In the genomic region with DNA sequence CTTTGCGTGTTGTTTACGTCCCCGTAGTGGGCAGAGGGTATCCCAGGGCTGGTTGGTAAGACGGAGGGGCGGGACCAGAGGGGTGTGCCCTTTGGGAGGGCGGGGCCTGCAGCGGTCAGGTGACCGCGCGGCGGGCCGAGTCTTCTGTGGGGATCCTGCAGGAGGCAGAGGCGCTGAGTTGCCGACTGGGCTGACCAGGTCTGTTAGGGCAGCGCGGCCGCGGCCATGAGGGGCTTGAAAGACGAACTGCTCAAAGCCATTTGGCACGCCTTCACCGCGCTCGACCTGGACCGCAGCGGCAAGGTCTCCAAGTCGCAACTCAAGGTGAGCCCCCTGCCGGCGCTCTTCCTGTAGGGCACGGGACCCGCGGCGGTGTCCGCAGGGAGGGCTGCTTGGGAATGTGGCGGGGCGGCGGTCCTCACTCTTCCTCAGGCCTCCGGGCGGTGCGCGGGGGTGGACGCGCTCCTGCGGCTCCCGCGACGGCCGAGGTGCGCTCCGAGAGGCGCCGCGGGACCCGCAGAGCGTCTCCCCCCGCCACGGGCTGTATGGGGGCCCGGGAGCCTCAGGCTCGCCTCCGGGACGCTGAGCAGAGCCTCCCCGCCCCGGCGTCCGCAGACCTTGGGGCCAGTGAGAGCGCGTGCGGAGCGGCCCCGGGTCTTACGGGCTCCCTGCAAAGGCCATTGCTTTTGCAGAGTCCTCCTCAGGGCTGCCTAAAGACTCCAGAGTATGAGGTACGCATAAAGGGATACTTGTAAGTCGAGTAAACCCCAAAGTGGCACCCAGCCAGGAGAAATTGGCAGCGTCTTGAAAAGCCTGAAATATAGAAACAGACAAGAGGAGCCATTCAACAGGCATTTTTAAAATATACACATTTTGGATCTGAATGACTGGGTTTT, we compare ENCODE assay signal across 8 mouse cellular contexts. TPM values are rescaled to one million over a fixed set of nuclear protein-coding genes. Genes with fewer than 3 reads are reported as not detected.
A peak's percentile ranks its signal among the peaks of the same experiment; 100 is the strongest.
DNase-seq lines count a peak whose midpoint lies in the region; ATAC-seq and TF ChIP-seq lines count a peak whose summit lies in the region.

Gene Swap70, plus strand, starts transcription at position 126 of the 896 bp plus-strand sequence.

- H3K4me2 ChIP-seq in heart, embryonic 12.5 days: peak within 1 kb of the TSS; percentile 76
- peak within 1 kb of the TSS; percentile 85 for H3K4me2 ChIP-seq in kidney, postnatal 0 days (ENCODE audit: low read length)
- H3K4me2 ChIP-seq in liver, embryonic 11.5 days: peak within 1 kb of the TSS; percentile 94
- H3K4me2 ChIP-seq in stomach, embryonic 14.5 days (replicated peaks; ENCODE audit: low read depth, low read length): peak within 1 kb of the TSS; percentile 49

- peak within 1 kb of the TSS; percentile 94 for H3K27ac ChIP-seq in heart, embryonic 12.5 days (ENCODE audit: poor library complexity, severe bottlenecking)
- peak within 1 kb of the TSS; percentile 95 for H3K27ac ChIP-seq in kidney, postnatal 0 days
- peak within 1 kb of the TSS; percentile 91 for H3K27ac ChIP-seq in liver, embryonic 11.5 days (ENCODE audit: low read depth, low read length)
- peak within 1 kb of the TSS; percentile 91 for H3K27ac ChIP-seq in stomach, embryonic 14.5 days (ENCODE audit: low read length)

- peak within 1 kb of the TSS; percentile 97 for H3K9ac ChIP-seq in heart, embryonic 12.5 days
- H3K9ac ChIP-seq in kidney, postnatal 0 days (ENCODE audit: low read depth, low read length): peak within 1 kb of the TSS; percentile 94
- H3K9ac ChIP-seq in liver, embryonic 11.5 days (ENCODE audit: low read depth, low read length): peak within 1 kb of the TSS; percentile 95
- peak within 1 kb of the TSS; percentile 92 for H3K9ac ChIP-seq in stomach, embryonic 14.5 days (replicated peaks; ENCODE audit: low read depth, low read length)

- H3K36me3 ChIP-seq in erythroblast, embryonic 14.5 days (ENCODE audit: control insufficient read depth): peaks cover 6% of the 10 kb centered on the region
- H3K36me3 ChIP-seq in heart, embryonic 12.5 days: peaks cover 14% of the 10 kb centered on the region
- H3K36me3 ChIP-seq in kidney, postnatal 0 days (ENCODE audit: insufficient read depth, low read length): peaks cover 3% of the 10 kb centered on the region
- H3K36me3 ChIP-seq in liver, embryonic 11.5 days (ENCODE audit: control insufficient read depth, insufficient read depth, low read length): peaks cover 8% of the 10 kb centered on the region; the same call in 1 of the 2 replicates
- no peaks in the 10 kb centered on the region; the same call in 1 of the 2 replicates for H3K36me3 ChIP-seq in stomach, embryonic 14.5 days (ENCODE audit: control insufficient read depth, insufficient read depth, low read length)

- peak within 1 kb of the TSS; percentile 73 for H3K4me3 ChIP-seq in erythroblast, embryonic 14.5 days (replicated peaks)
- peak within 1 kb of the TSS; percentile 94 for H3K4me3 ChIP-seq in heart, embryonic 12.5 days
- H3K4me3 ChIP-seq in kidney, postnatal 0 days (replicated peaks; ENCODE audit: low read depth, low read length): peak within 1 kb of the TSS; percentile 94
- H3K4me3 ChIP-seq in liver, embryonic 11.5 days (ENCODE audit: low read depth, low read length): peak within 1 kb of the TSS; percentile 87
- peak within 1 kb of the TSS; percentile 87 for H3K4me3 ChIP-seq in stomach, embryonic 14.5 days (ENCODE audit: low read depth, low read length)

- no peaks in the 10 kb centered on the region for H3K9me3 ChIP-seq in erythroblast, embryonic 14.5 days (ENCODE audit: control insufficient read depth, low read length)
- peaks cover 3% of the 10 kb centered on the region; the same call in 1 of the 2 replicates for H3K9me3 ChIP-seq in heart, embryonic 12.5 days (replicated peaks)
- no peaks in the 10 kb centered on the region for H3K9me3 ChIP-seq in kidney, postnatal 0 days (replicated peaks; ENCODE audit: low read length)
- H3K9me3 ChIP-seq in liver, embryonic 11.5 days (ENCODE audit: control insufficient read depth, low read length): no peaks in the 10 kb centered on the region
- no peaks in the 10 kb centered on the region for H3K9me3 ChIP-seq in stomach, embryonic 14.5 days (ENCODE audit: control insufficient read depth, low read depth, low read length)

- no peaks in the 10 kb centered on the region for H3K27me3 ChIP-seq in erythroblast, embryonic 14.5 days (ENCODE audit: control insufficient read depth)
- no peaks in the 10 kb centered on the region for H3K27me3 ChIP-seq in heart, embryonic 12.5 days (replicated peaks)
- no peaks in the 10 kb centered on the region for H3K27me3 ChIP-seq in kidney, postnatal 0 days (ENCODE audit: insufficient read depth, low read length)
- no peaks in the 10 kb centered on the region for H3K27me3 ChIP-seq in liver, embryonic 11.5 days (replicated peaks; ENCODE audit: control insufficient read depth, insufficient read depth, low read length)
- no peaks in the 10 kb centered on the region for H3K27me3 ChIP-seq in stomach, embryonic 14.5 days (ENCODE audit: control insufficient read depth, insufficient read depth, low read length)

- TF ChIP-seq CTCF in kidney, postnatal 0 days (IDR thresholded peaks at IDR 0.05; ENCODE audit: low read depth): peak; percentile 57

- under 1% methylated on average over 73 of the region's 73 CpGs for WGBS in heart, embryonic 12.5 days
- under 1% methylated on average over 73 of the region's 73 CpGs for WGBS in kidney, postnatal 0 days
- WGBS in liver, embryonic 11.5 days: under 1% methylated on average over 72 of the region's 73 CpGs
- under 1% methylated on average over 73 of the region's 73 CpGs for WGBS in stomach, embryonic 14.5 days

- H3K4me1 ChIP-seq in erythroblast, embryonic 14.5 days (ENCODE audit: control insufficient read depth): peaks cover 35% of the 10 kb centered on the region
- peaks cover 9% of the 10 kb centered on the region for H3K4me1 ChIP-seq in heart, embryonic 12.5 days (replicated peaks)
- H3K4me1 ChIP-seq in kidney, postnatal 0 days (replicated peaks; ENCODE audit: insufficient read depth, low read length): no peaks in the 10 kb centered on the region
- H3K4me1 ChIP-seq in liver, embryonic 11.5 days (replicated peaks; ENCODE audit: control insufficient read depth, insufficient read depth, low read length): peaks cover 2% of the 10 kb centered on the region; the same call in 1 of the 2 replicates
- 0 out of 2 replicates have a peak, but pooled peaks cover 3% of the 10 kb centered on the region for H3K4me1 ChIP-seq in stomach, embryonic 14.5 days (ENCODE audit: control insufficient read depth, insufficient read depth, low read length)

- DNase-seq in B cell, adult 2 months: peak; percentile 90 to 91
- DNase-seq in brain, adult 2 months (ENCODE audit: low read depth, low spot score): peak; percentile 80
- DNase-seq in kidney, postnatal 0 days (ENCODE audit: low spot score): peak; percentile 97
- peak; percentile 94 for DNase-seq in liver, embryonic 11.5 days (ENCODE audit: low spot score)
- DNase-seq in naive thymus-derived CD4-positive, alpha-beta T cell, adult 2 months (ENCODE audit: low read depth): peak; percentile 86

- ATAC-seq in heart, embryonic 12.5 days (ENCODE audit: insufficient number of reproducible peaks, low FRiP score): peak; percentile 100
- peak; percentile 99 for ATAC-seq in kidney, postnatal 0 days (replicated peaks; ENCODE audit: low FRiP score, low read depth)
- ATAC-seq in liver, embryonic 11.5 days (replicated peaks; ENCODE audit: low FRiP score): peak; percentile 99
- ATAC-seq in stomach, embryonic 14.5 days (ENCODE audit: insufficient number of reproducible peaks, insufficient read depth, low FRiP score, low read depth): peak; percentile 99

RNA-seq across cellular contexts. Expression of gene Swap70, which starts in this region (rescaled TPM):
- 0.33 and 0.42 TPM in 2 replicates for polyA plus RNA-seq in erythroblast, embryonic 14.5 days (2012)
- polyA plus RNA-seq in heart, embryonic 12.5 days (2016; fragmentation: Nextera tagmentation; extraction: Ambion mirVana): 22.6 and 23.1 TPM in 2 replicates
- 23.3 and 26.0 TPM in 2 replicates for polyA plus RNA-seq in kidney, postnatal 0 days (2015; fragmentation: Nextera tagmentation; extraction: Ambion mirVana)
- 19.6 and 25.3 TPM in 2 replicates for polyA plus RNA-seq in liver, embryonic 11.5 days (2014; fragmentation: Nextera tagmentation; extraction: Ambion mirVana)
- polyA plus RNA-seq in stomach, embryonic 14.5 days (2014; fragmentation: Nextera tagmentation; extraction: Ambion mirVana): 25.2 and 26.9 TPM in 2 replicates

Comparison
In these comparisons a context has a peak if more than half of its experiments do, and no peak if none do; other contexts are left out.
1. Peak in every context shown above with its lines: DNase-seq, ATAC-seq, H3K4me3 ChIP-seq and H3K27ac ChIP-seq.
2. RNA of gene Swap70 (polyA plus RNA-seq): 25.2 to 26.9 TPM in stomach, embryonic 14.5 days, 23.3 to 26.0 TPM in kidney, postnatal 0 days, 22.6 to 23.1 TPM in heart, embryonic 12.5 days and 19.6 to 25.3 TPM in liver, embryonic 11.5 days; 0.33 to 0.42 TPM in erythroblast, embryonic 14.5 days; every median in the first group is over 10 times any median in the second.